Comparison of ENCODE assay signal across 8 mouse cellular contexts in the genomic region with DNA sequence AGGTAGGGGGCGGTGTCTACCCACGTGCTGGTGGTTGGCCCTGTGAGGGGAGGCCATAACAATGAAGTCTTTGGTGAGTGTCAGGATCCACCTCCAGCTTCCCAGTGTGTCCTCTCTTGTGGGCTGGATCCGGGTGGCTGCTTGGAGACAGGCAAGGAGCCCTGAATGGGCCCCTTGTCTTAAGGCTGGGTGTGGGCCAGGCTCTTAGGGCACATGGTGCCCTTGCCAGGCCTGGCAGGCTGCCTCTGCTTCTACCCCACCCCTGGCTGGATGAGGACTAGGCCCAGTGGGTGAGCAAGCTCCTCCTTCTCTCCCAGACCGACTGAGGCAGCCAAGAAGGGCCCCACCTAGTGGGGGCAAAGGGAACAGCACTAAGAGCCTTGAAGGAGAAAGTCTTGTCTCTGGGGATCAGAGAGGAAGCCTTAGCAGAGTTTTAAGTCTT. TPM values are rescaled to one million over a fixed set of nuclear protein-coding genes. Genes with fewer than 3 reads are reported as not detected.
DNase-seq lines count a peak whose midpoint lies in the region; ATAC-seq and TF ChIP-seq lines count a peak whose summit lies in the region.

No protein-coding gene starts in this region.

- no peak overlapping the region for H3K4me3 ChIP-seq in intestine, postnatal 0 days (ENCODE audit: low read depth, low read length)
- no peak overlapping the region for H3K4me3 ChIP-seq in midbrain, embryonic 13.5 days (replicated peaks)

- peak; percentile 81 for ATAC-seq in intestine, postnatal 0 days
- peak; percentile 85 for ATAC-seq in midbrain, embryonic 13.5 days

- peak overlapping the region; percentile 11; the same call in 1 of the 2 replicates for H3K9ac ChIP-seq in intestine, postnatal 0 days (ENCODE audit: low read depth, low read length)
- H3K9ac ChIP-seq in midbrain, embryonic 13.5 days (replicated peaks), result no peak overlapping the region

- no peak overlapping the region for H3K4me2 ChIP-seq in intestine, postnatal 0 days (replicated peaks; ENCODE audit: low read depth)
- H3K4me2 ChIP-seq in midbrain, embryonic 13.5 days (replicated peaks), result no peak overlapping the region

- 31% methylated on average over 4 of the region's 4 CpGs for WGBS in intestine, postnatal 0 days
- WGBS in midbrain, embryonic 13.5 days, result 25% methylated on average over 4 of the region's 4 CpGs

- peaks cover 44% of the 10 kb centered on the region for H3K36me3 ChIP-seq in intestine, postnatal 0 days (ENCODE audit: control insufficient read depth, insufficient read depth)
- peaks cover 22% of the 10 kb centered on the region for H3K36me3 ChIP-seq in midbrain, embryonic 13.5 days

- no peaks in the 10 kb centered on the region for H3K9me3 ChIP-seq in intestine, postnatal 0 days (ENCODE audit: control insufficient read depth)
- H3K9me3 ChIP-seq in midbrain, embryonic 13.5 days, result no peaks in the 10 kb centered on the region

- DNase-seq in layer of hippocampus, adult 11-12 months (ENCODE audit: low spot score), result peak; percentile 92
- no peak for DNase-seq in layer of hippocampus, adult 9-10 months (ENCODE audit: low spot score)
- DNase-seq in embryo, embryonic 9.5 days (ENCODE audit: extremely low spot score), result peak; percentile 76
- DNase-seq in gastrocnemius, postnatal 4 days (ENCODE audit: low spot score in 2 of 2), result peak; percentile 65 to 85
- peak; percentile 96 for DNase-seq in left cerebral cortex, postnatal 4 days
- peak; percentile 62 to 81 for DNase-seq in spleen, adult 18-20 months

- H3K27me3 ChIP-seq in intestine, postnatal 0 days (replicated peaks; ENCODE audit: control insufficient read depth, insufficient read depth, low read length), result no peaks in the 10 kb centered on the region
- no peaks in the 10 kb centered on the region for H3K27me3 ChIP-seq in midbrain, embryonic 13.5 days

- H3K27ac ChIP-seq in intestine, postnatal 0 days (ENCODE audit: low read depth, low read length), result no peak overlapping the region
- peak overlapping the region; percentile 37; the same call in 1 of the 2 replicates for H3K27ac ChIP-seq in midbrain, embryonic 13.5 days

- intact Hi-C loops in left cerebral cortex, postnatal 4 days (cut with DNase I), result loop anchor here (5.0 kb wide), 1 partner anchor 103 kb away; no protein-coding TSS in a partner anchor

- no peaks in the 10 kb centered on the region for H3K4me1 ChIP-seq in intestine, postnatal 0 days (replicated peaks; ENCODE audit: control insufficient read depth, insufficient read depth, low read length)
- H3K4me1 ChIP-seq in midbrain, embryonic 13.5 days (replicated peaks), result peaks cover 28% of the 10 kb centered on the region

- peak; percentile 91 for TF ChIP-seq CTCF in intestine, postnatal 0 days (IDR thresholded peaks at IDR 0.05; ENCODE audit: low read depth)

RNA-seq across cellular contexts. Expression of gene Tsc22d4, which starts 14.5 kb away (rescaled TPM):
- total RNA-seq in gastrocnemius, postnatal 4 days (2021), result 100 to 1,000 TPM; 162 to 187 TPM
- 111 and 119 TPM in 2 replicates for polyA plus RNA-seq in intestine, postnatal 0 days (2015; fragmentation: Nextera tagmentation; extraction: Ambion mirVana)
- 10 to 100 TPM; 61.6 to 71.9 TPM for total RNA-seq in left cerebral cortex, postnatal 4 days (2021)
- 44.2 and 54.0 TPM in 2 replicates for polyA plus RNA-seq in midbrain, embryonic 13.5 days (2015; fragmentation: Nextera tagmentation; extraction: Ambion mirVana)

RNA-seq across cellular contexts. Expression of gene Nyap1, which starts 18.6 kb away (rescaled TPM):
- total RNA-seq in gastrocnemius, postnatal 4 days (2021), result 1 to 10 TPM in 1 of 2 experiments, under 1 TPM in 1; 0.73 to 1.2 TPM
- 1.6 and 2.0 TPM in 2 replicates for polyA plus RNA-seq in intestine, postnatal 0 days (2015; fragmentation: Nextera tagmentation; extraction: Ambion mirVana)
- 100 to 1,000 TPM; 195 to 197 TPM for total RNA-seq in left cerebral cortex, postnatal 4 days (2021)
- 39.9 and 42.3 TPM in 2 replicates for polyA plus RNA-seq in midbrain, embryonic 13.5 days (2015; fragmentation: Nextera tagmentation; extraction: Ambion mirVana)

RNA-seq across cellular contexts. Expression of gene Ppp1r35, which starts 18.7 kb away (rescaled TPM):
- 10 to 100 TPM; 14.5 to 15.8 TPM for total RNA-seq in gastrocnemius, postnatal 4 days (2021)
- polyA plus RNA-seq in intestine, postnatal 0 days (2015; fragmentation: Nextera tagmentation; extraction: Ambion mirVana), result 29.0 and 30.8 TPM in 2 replicates
- total RNA-seq in left cerebral cortex, postnatal 4 days (2021), result 10 to 100 TPM; 28.4 to 38.6 TPM
- polyA plus RNA-seq in midbrain, embryonic 13.5 days (2015; fragmentation: Nextera tagmentation; extraction: Ambion mirVana), result 43.4 and 48.9 TPM in 2 replicates

RNA-seq across cellular contexts. Expression of gene Mepce, which starts 27.5 kb away (rescaled TPM):
- total RNA-seq in gastrocnemius, postnatal 4 days (2021), result 10 to 100 TPM; 25.0 to 34.2 TPM
- polyA plus RNA-seq in intestine, postnatal 0 days (2015; fragmentation: Nextera tagmentation; extraction: Ambion mirVana), result 10.3 and 10.8 TPM in 2 replicates
- total RNA-seq in left cerebral cortex, postnatal 4 days (2021), result 10 to 100 TPM; 32.9 to 35.2 TPM
- polyA plus RNA-seq in midbrain, embryonic 13.5 days (2015; fragmentation: Nextera tagmentation; extraction: Ambion mirVana), result 10.6 and 11.0 TPM in 2 replicates

RNA-seq across cellular contexts. Expression of gene Zcwpw1, which starts 27.6 kb away (rescaled TPM):
- 1 to 10 TPM; 4.3 to 5.6 TPM for total RNA-seq in gastrocnemius, postnatal 4 days (2021)
- 3.3 and 3.5 TPM in 2 replicates for polyA plus RNA-seq in intestine, postnatal 0 days (2015; fragmentation: Nextera tagmentation; extraction: Ambion mirVana)
- total RNA-seq in left cerebral cortex, postnatal 4 days (2021), result 1 to 10 TPM; 5.4 to 6.1 TPM
- 10.9 and 12.0 TPM in 2 replicates for polyA plus RNA-seq in midbrain, embryonic 13.5 days (2015; fragmentation: Nextera tagmentation; extraction: Ambion mirVana)

Comparison
In these comparisons a context has a peak if more than half of its experiments do, and no peak if none do; other contexts are left out.
1. RNA of gene Nyap1, which starts 18.6 kb away (total RNA-seq): 195 to 197 TPM in left cerebral cortex, postnatal 4 days; 0.73 to 1.2 TPM in gastrocnemius, postnatal 4 days; every median in the first group is over 10 times any median in the second.